Mouse (Mus musculus) heart, postnatal 4 days (tissue): Measurements from ENCODE around the gene Arhgdig. TPM values are rescaled to one million over a fixed set of nuclear protein-coding genes. Genes with fewer than 3 reads are reported as not detected.
"Not testable (repeated sequence)": the region's sequence is repeated elsewhere in the genome, so short reads cannot be mapped to it uniquely, and the experiment has no call there.

ENCODE experiments used
- DNase-seq: peaks from one replicate; pipeline ENCODE4 v3.0.0; 2021
- total RNA-seq, 2 experiments: library from RNA; stranded (reverse); gene quantifications; 2 replicates each; pipeline ENCODE4 v1.2.3; 2021

Gene Arhgdig
- total RNA-seq, 2 experiments from 2014 or later = 1.6 to 2.0 TPM

GRCm38 (mm10) chr17:26203321-26203811 is 4.2 kb downstream of the Arhgdig start:
- DNase-seq = no peak

- peak; percentile 42 for DNase-seq
Measured at GRCm38 (mm10) chr17:26202737-26203136, 4.8 kb downstream of the Arhgdig start, which contains the start of gene Rgs11. TSS of gene Rgs11 (plus strand) at chr17:26202951.

- DNase-seq = no peak
Measured at GRCm38 (mm10) chr17:26201998-26202397, 5.6 kb downstream of the Arhgdig start.

- peak; percentile 34 for DNase-seq
Measured at GRCm38 (mm10) chr17:26200831-26201705, 6.5 kb downstream of the Arhgdig start.

GRCm38 (mm10) chr17:26198892-26199291 is 8.7 kb downstream of the Arhgdig start, which contains the start of gene Pdia2:
TSS of gene Pdia2 (minus strand) at chr17:26199087.
- no peak for DNase-seq

- DNase-seq = no peak
Measured at GRCm38 (mm10) chr17:26192481-26193190, 14.9 kb downstream of the Arhgdig start.

- DNase-seq = not testable (repeated sequence)
Measured at GRCm38 (mm10) chr17:26191486-26191885, 16.1 kb downstream of the Arhgdig start.

GRCm38 (mm10) chr17:26188091-26188805 is 19.3 kb downstream of the Arhgdig start:
- DNase-seq = no peak

- DNase-seq = no peak
Measured at GRCm38 (mm10) chr17:26187592-26187991, 20.0 kb downstream of the Arhgdig start.

GRCm38 (mm10) chr17:26181179-26181578 is 26.4 kb downstream of the Arhgdig start:
- no peak for DNase-seq

- no peak for DNase-seq
Measured at GRCm38 (mm10) chr17:26178611-26179010, 29.0 kb downstream of the Arhgdig start.

GRCm38 (mm10) chr17:26175248-26175647 is 32.3 kb downstream of the Arhgdig start:
- DNase-seq = not testable (repeated sequence)

GRCm38 (mm10) chr17:26168039-26168438 is 39.5 kb downstream of the Arhgdig start:
- DNase-seq = no peak

GRCm38 (mm10) chr17:26162736-26163135 is 44.9 kb downstream of the Arhgdig start:
- DNase-seq = no peak

- DNase-seq = no peak
Measured at GRCm38 (mm10) chr17:26151886-26152630, 55.5 kb downstream of the Arhgdig start.

Other genes with a start within 250 kb of the Arhgdig start
- 10 to 100 TPM; 13.0 to 16.7 TPM for gene Capn15, start 222.0 kb downstream of the Arhgdig start, total RNA-seq
- 10 to 100 TPM; 21.0 to 22.9 TPM for gene Rab11fip3, start 138.2 kb downstream of the Arhgdig start, total RNA-seq
- 10 to 100 TPM; 14.6 to 17.0 TPM for gene Decr2, start 117.4 kb downstream of the Arhgdig start, total RNA-seq
- gene Nme4, start 112.2 kb downstream of the Arhgdig start, total RNA-seq = 10 to 100 TPM; 10.3 to 10.8 TPM
- 1 to 10 TPM; 1.4 to 1.7 TPM for gene Tmem8, start 94.5 kb downstream of the Arhgdig start, total RNA-seq
- gene Mrpl28, start 84.3 kb downstream of the Arhgdig start, total RNA-seq = 10 to 100 TPM; 92.7 to 94.3 TPM
- gene Axin1, start 69.1 kb downstream of the Arhgdig start, total RNA-seq = 10 to 100 TPM; 28.3 to 28.4 TPM
- not detected for gene Pdia2, start 8.7 kb downstream of the Arhgdig start, total RNA-seq
- 1 to 10 TPM; 2.0 to 2.1 TPM for gene Rgs11, start 4.8 kb downstream of the Arhgdig start, total RNA-seq
- gene Fam234a, start 36.5 kb upstream of the Arhgdig start, total RNA-seq = 10 to 100 TPM; 71.2 to 73.2 TPM
- gene Luc7l, start 45.1 kb upstream of the Arhgdig start, total RNA-seq = 10 to 100 TPM; 34.7 to 36.4 TPM
- 10 to 100 TPM; 81.4 to 87.9 TPM for gene Neurl1b, start 207.0 kb upstream of the Arhgdig start, total RNA-seq